Mouse (Mus musculus): Measurements from ENCODE around the gene Odf3. TPM values are rescaled to one million over a fixed set of nuclear protein-coding genes. Genes with fewer than 3 reads are reported as not detected.

Gene Odf3
- total and polyA plus RNA-seq, 2 experiments = not detected

DNA sequence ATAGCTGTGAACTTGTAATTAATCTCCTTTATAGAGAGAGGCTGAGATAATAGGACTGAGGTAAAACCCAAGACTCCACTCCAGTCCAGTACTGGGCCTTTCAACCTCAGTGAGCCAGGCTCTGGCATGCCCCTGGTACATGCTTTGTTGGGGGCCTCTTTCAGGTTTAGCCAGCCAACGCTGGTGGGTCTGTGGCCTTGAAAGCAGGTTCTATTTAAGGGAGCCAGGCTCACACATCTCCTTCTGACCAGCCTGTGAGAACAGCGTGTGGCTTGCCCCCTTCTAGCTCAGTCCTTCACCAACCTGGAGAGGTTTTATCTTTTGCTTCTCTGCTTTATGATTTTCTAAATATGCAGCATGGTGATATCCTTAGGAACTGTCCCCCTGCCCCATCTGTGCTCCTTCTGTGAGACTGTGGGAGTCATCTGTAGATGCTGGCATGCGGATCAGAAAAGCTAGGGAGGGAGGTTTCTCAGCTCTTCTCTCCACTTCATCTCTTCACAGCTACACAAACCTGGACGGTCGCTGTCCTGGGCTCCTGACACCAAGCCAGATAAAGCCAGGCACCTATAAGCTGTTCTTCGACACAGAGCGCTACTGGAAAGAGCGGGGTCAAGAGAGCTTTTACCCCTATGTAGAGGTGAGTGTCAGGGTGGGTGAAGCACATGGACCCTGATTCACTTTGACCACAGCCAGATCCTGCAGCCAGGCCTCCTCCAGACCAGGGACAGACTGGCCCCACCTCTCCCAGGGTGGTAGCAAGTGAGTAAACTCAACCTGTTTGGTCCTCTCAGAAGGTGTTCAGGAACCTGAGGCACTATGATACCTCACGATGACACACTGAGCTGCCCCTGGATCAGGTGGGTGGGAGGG, 11.1 kb upstream of the Odf3 start:
- Histone ChIP-seq H3K27me3 (ENCODE audit: control insufficient read depth, insufficient read depth, low read length) (no peaks in the 10 kb centered on the region), H3K4me1 (ENCODE audit: control insufficient read depth, insufficient read depth, low read length) (peaks cover 15% of the 10 kb centered on the region), H3K9ac (ENCODE audit: low read depth, low read length) (peak overlapping the region; percentile 90), H3K36me3 (ENCODE audit: control insufficient read depth, insufficient read depth, low read length) (peaks cover 20% of the 10 kb centered on the region), H3K4me3 (ENCODE audit: insufficient read depth, low read depth, low read length) (peak overlapping the region; percentile 77), H3K27ac (replicated peaks; ENCODE audit: insufficient read depth, low read depth, low read length) (peak overlapping the region; percentile 98), H3K79me2 (ENCODE audit: control insufficient read depth, insufficient read depth, low read length) (peaks cover 3% of the 10 kb centered on the region; the same call in 1 of the 2 replicates)
- DNase-seq (ENCODE audit: extremely low read depth, low read depth, low spot score) = no peak
- WGBS = 30% methylated on average over 9 of the region's 9 CpGs
- TF ChIP-seq CTCF (IDR thresholded peaks at IDR 0.05; ENCODE audit: low read depth, low read length) (no peak), POLR2A (IDR thresholded peaks at IDR 0.05; ENCODE audit: extremely low read depth, insufficient read depth, low read length) (no peak)

DNA sequence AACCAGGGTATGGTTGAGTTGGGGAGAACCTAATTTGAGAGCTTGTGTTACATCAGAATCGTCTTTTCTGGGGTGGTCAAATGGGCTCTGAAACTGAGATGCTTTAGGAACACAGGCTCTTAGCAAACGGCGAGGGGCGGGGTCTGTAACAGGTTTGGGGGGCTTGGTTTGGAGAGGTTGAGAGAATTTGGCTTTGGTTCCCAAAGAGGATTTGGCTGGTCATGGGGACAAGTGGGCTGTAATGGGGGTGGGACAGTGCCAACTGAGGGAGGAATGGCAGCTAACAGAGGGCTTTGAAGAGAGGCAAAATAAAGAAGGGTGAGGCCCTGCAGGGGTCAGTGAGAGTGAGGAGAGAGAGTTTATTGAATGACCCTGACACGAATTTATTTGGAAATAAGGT, 8.0 kb upstream of the Odf3 start:
- peaks cover 20% of the 10 kb centered on the region for H3K36me3 ChIP-seq (ENCODE audit: control insufficient read depth, insufficient read depth, low read length)
- DNase-seq (ENCODE audit: extremely low read depth, low read depth, low spot score) = no peak
- peaks cover 3% of the 10 kb centered on the region; the same call in 1 of the 2 replicates for H3K79me2 ChIP-seq (ENCODE audit: control insufficient read depth, insufficient read depth, low read length)
- peaks cover 15% of the 10 kb centered on the region for H3K4me1 ChIP-seq (ENCODE audit: control insufficient read depth, insufficient read depth, low read length)
- no peak for TF ChIP-seq POLR2A (IDR thresholded peaks at IDR 0.05; ENCODE audit: extremely low read depth, insufficient read depth, low read length)
- no peak for TF ChIP-seq CTCF (IDR thresholded peaks at IDR 0.05; ENCODE audit: low read depth, low read length)
- H3K27ac ChIP-seq (replicated peaks; ENCODE audit: insufficient read depth, low read depth, low read length) = no peak overlapping the region
- no peaks in the 10 kb centered on the region for H3K27me3 ChIP-seq (ENCODE audit: control insufficient read depth, insufficient read depth, low read length)
- no peak overlapping the region for H3K4me3 ChIP-seq (ENCODE audit: insufficient read depth, low read depth, low read length)
- 76% methylated on average over 5 of the region's 5 CpGs for WGBS
- no peak overlapping the region for H3K9ac ChIP-seq (ENCODE audit: low read depth, low read length)

DNA sequence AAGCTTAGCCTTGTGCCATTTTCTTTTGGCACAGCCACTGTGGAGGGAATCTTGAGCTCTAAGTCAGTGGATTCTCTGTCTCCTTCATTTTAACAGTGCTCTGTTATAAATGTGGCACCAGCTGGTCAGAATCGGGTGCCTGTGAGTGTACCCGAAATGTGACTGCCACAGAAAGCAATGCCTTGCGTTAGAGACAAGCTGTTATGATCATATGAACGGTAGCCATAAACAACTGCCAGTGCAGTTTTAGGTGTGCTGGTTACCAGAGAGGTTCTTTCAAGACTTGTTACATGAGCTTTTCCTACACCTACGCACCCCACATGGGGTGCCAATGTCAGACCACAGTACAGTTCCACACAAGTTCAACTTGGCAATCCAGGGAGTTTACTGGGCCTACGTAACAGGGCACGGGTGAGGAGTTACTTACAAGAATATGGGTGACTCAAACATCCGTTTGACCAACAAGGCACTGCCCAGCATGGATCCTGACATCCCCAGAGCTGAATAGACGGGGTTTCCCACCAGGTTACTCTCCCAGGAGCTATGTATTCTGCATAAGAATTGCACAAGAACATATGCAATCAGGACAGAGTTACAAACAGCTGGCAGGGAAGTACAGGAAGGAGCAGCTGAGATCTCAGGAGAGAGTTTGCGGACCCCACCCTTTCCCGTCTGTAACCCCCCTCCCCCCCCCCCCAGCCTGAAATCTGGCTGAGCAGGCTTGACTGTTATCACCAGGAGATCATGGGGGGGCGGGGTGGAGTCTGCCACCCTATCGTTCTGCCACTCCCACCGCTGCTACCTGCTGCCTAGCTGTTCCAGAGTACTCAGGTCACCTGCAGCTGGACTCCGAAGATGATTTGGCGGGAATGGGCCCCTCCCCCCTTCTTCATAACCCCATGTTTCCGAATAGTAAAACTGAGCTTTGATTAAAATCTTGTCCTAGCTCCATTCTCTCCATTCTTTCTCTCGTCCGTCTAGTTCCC, 6.6 kb upstream of the Odf3 start:
- peaks cover 15% of the 10 kb centered on the region for H3K4me1 ChIP-seq (ENCODE audit: control insufficient read depth, insufficient read depth, low read length)
- WGBS = 43% methylated on average over 19 of the region's 19 CpGs
- DNase-seq (ENCODE audit: extremely low read depth, low read depth, low spot score) = peak; percentile 50
- H3K27me3 ChIP-seq (ENCODE audit: control insufficient read depth, insufficient read depth, low read length) = no peaks in the 10 kb centered on the region
- peaks cover 20% of the 10 kb centered on the region for H3K36me3 ChIP-seq (ENCODE audit: control insufficient read depth, insufficient read depth, low read length)
- peaks cover 3% of the 10 kb centered on the region; the same call in 1 of the 2 replicates for H3K79me2 ChIP-seq (ENCODE audit: control insufficient read depth, insufficient read depth, low read length)
- TF ChIP-seq POLR2A (IDR thresholded peaks at IDR 0.05; ENCODE audit: extremely low read depth, insufficient read depth, low read length) = no peak
- no peak for TF ChIP-seq CTCF (IDR thresholded peaks at IDR 0.05; ENCODE audit: low read depth, low read length)
- H3K27ac ChIP-seq (replicated peaks; ENCODE audit: insufficient read depth, low read depth, low read length) = no peak overlapping the region
- H3K4me3 ChIP-seq (ENCODE audit: insufficient read depth, low read depth, low read length) = no peak overlapping the region
- no peak overlapping the region for H3K9ac ChIP-seq (ENCODE audit: low read depth, low read length)

DNA sequence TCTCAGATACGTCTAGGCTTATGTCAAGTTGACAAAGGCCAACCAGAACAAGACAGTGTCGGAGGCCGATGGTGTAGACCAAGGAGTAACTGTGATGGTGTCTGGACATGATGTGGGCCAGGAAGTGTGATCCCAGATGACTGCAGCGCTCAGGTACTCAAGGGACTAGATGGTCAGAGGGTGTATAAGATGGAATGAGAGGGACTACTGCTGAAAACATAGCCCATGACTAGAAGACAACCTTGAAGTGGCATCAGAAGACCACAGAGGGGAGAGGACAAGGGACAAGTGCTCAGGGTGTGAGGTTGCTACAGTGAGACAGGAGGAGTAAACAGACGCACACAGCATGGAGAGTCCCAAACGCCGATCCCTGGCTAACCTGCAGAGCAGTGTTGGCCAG, 3.8 kb upstream of the Odf3 start:
- no peak overlapping the region for H3K4me3 ChIP-seq (ENCODE audit: insufficient read depth, low read depth, low read length)
- H3K36me3 ChIP-seq (ENCODE audit: control insufficient read depth, insufficient read depth, low read length) = 0 out of 2 replicates have a peak, but pooled peaks cover 3% of the 10 kb centered on the region
- H3K27ac ChIP-seq (replicated peaks; ENCODE audit: insufficient read depth, low read depth, low read length) = no peak overlapping the region
- no peak overlapping the region for H3K9ac ChIP-seq (ENCODE audit: low read depth, low read length)
- DNase-seq (ENCODE audit: extremely low read depth, low read depth, low spot score) = no peak
- no peak for TF ChIP-seq POLR2A (IDR thresholded peaks at IDR 0.05; ENCODE audit: extremely low read depth, insufficient read depth, low read length)
- no peak for TF ChIP-seq CTCF (IDR thresholded peaks at IDR 0.05; ENCODE audit: low read depth, low read length)
- no peaks in the 10 kb centered on the region for H3K27me3 ChIP-seq (ENCODE audit: control insufficient read depth, insufficient read depth, low read length)
- peaks cover 3% of the 10 kb centered on the region; the same call in 1 of the 2 replicates for H3K4me1 ChIP-seq (ENCODE audit: control insufficient read depth, insufficient read depth, low read length)
- 77% methylated on average over 7 of the region's 7 CpGs for WGBS
- no peaks in the 10 kb centered on the region for H3K79me2 ChIP-seq (ENCODE audit: control insufficient read depth, insufficient read depth, low read length)

DNA sequence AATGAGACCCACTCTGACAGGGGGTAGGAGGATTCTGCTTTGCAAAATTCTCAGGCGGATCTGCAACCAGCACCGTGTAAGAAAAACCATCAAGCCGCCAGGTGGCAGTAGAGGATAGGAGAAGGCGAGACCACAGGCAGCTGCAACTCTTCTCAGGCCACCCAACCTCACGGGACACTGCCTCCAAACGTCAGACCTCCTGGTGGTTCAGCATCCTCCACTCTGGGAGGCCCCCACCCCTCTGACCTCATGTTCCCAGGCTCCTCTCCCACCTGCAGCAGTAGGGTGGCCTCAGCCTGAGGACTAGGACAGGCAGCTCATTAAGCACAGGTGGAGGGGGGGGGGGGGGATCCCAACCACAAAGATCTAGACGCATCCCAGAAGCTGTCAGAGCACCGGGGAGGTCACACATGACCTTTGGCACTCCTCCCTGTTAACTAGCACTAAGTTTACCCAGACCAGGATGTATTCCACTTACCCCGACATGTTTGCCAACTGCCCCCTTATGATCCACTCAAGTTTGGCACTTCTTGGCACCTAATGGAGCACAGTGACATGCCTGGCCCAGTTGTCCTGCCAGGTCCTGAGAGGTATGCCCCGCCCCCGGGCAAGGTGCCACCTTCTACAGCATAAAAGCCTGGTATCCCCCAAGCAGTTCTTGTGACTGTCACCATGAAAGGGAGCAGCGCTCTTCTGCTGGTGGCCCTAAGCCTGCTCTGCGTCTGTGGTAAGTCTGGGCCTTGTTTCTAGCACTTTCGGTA, 2.5 kb upstream of the Odf3 start, which contains the start of gene Scgb1c1:
Gene Scgb1c1 (plus strand): TSS at position 643 of the 761 bp plus-strand sequence.
- Histone ChIP-seq H3K27me3 (ENCODE audit: control insufficient read depth, insufficient read depth, low read length) (no peaks in the 10 kb centered on the region), H3K27ac (replicated peaks; ENCODE audit: insufficient read depth, low read depth, low read length) (no peak within 1 kb of the TSS), H3K4me3 (ENCODE audit: insufficient read depth, low read depth, low read length) (no peak within 1 kb of the TSS), H3K9ac (ENCODE audit: low read depth, low read length) (no peak within 1 kb of the TSS), H3K4me1 (ENCODE audit: control insufficient read depth, insufficient read depth, low read length) (peaks cover 3% of the 10 kb centered on the region; the same call in 1 of the 2 replicates), H3K36me3 (ENCODE audit: control insufficient read depth, insufficient read depth, low read length) (no peaks in the 10 kb centered on the region), H3K79me2 (ENCODE audit: control insufficient read depth, insufficient read depth, low read length) (no peaks in the 10 kb centered on the region)
- TF ChIP-seq POLR2A (IDR thresholded peaks at IDR 0.05; ENCODE audit: extremely low read depth, insufficient read depth, low read length) (no peak), CTCF (IDR thresholded peaks at IDR 0.05; ENCODE audit: low read depth, low read length) (peak; percentile 94)
- 28% methylated on average over 14 of the region's 14 CpGs for WGBS
- peak; percentile 73 for DNase-seq (ENCODE audit: extremely low read depth, low read depth, low spot score)
